Mouse (Mus musculus) forebrain, embryonic 11.5 days (tissue): ENCODE measurements around the gene Piwil1. TPM values are rescaled to one million over a fixed set of nuclear protein-coding genes. Genes with fewer than 3 reads are reported as not detected.

ENCODE experiments used
- ATAC-seq: fragments of 200-750 bp; cut with Nextera tagmentation; replicated peaks from 2 replicates; pipeline ENCODE4 v1.8.0; 2017; ENCODE audit warnings: moderate TSS enrichment; ENCODE audit not compliant: low FRiP score
- DNase-seq: peaks from one replicate; pipeline ENCODE4 v3.0.0-alpha.2; 2017; ENCODE audit warnings: low spot score
- H3K27ac ChIP-seq: fragments of 300-500 bp; sonication (generic); 2 replicates; pipeline ENCODE4 v1.5.1; 2014; ENCODE audit warnings: low read depth, low read length
- H3K27me3 ChIP-seq: fragments of 300-500 bp; sonication (generic); 2 replicates; pipeline ENCODE4 v1.6.1; 2014; ENCODE audit warnings: mild to moderate bottlenecking, low read length, mixed read lengths; ENCODE audit not compliant: control insufficient read depth, insufficient read depth
- H3K36me3 ChIP-seq: fragments of 300-500 bp; sonication (generic); 2 replicates; pipeline ENCODE4 v1.6.1; 2014; ENCODE audit warnings: mild to moderate bottlenecking, low read length, moderate library complexity, mixed read lengths; ENCODE audit not compliant: control insufficient read depth, insufficient read depth
- H3K4me1 ChIP-seq: fragments of 300-500 bp; sonication (generic); replicated peaks from 2 replicates; pipeline ENCODE4 v1.6.1; 2014; ENCODE audit warnings: low read length, mixed read lengths; ENCODE audit not compliant: control insufficient read depth, insufficient read depth
- H3K4me2 ChIP-seq: fragments of 300-500 bp; sonication (generic); 2 replicates; pipeline ENCODE4 v1.6.1; 2014; ENCODE audit warnings: low read depth, mild to moderate bottlenecking, low read length, moderate library complexity, mixed read lengths; ENCODE audit not compliant: severe bottlenecking
- H3K4me3 ChIP-seq: fragments of 300-500 bp; sonication (generic); 2 replicates; pipeline ENCODE4 v1.5.1; 2014; ENCODE audit warnings: low read depth, low read length
- H3K9ac ChIP-seq: fragments of 300-500 bp; sonication (generic); 2 replicates; pipeline ENCODE4 v1.6.1; 2014; ENCODE audit warnings: low read length
- H3K9me3 ChIP-seq: fragments of 300-500 bp; sonication (generic); 2 replicates; pipeline ENCODE4 v1.6.1; 2016; ENCODE audit warnings: low read length, mixed read lengths; ENCODE audit not compliant: control insufficient read depth
- WGBS: fragments of 180-500 bp; shearing (Covaris S2); extraction: QIAGEN DNeasy Blood & Tissue Kit; methylation state at CpG from one replicate; pipeline ENCODE4 v1.1.7; 2014; 5-methylcytosine and 5-hydroxymethylcytosine counted together
- polyA plus RNA-seq: library from polyadenylated mRNA; unstranded; fragments of >200 nt; fragmentation: Nextera tagmentation; extraction: Ambion mirVana; gene quantifications from 2 replicates; pipeline ENCODE4 v1.2.1, GENCODE M21; 2014

Piwil1 gene
- polyA plus RNA-seq: not detected in 2 replicates

DNA sequence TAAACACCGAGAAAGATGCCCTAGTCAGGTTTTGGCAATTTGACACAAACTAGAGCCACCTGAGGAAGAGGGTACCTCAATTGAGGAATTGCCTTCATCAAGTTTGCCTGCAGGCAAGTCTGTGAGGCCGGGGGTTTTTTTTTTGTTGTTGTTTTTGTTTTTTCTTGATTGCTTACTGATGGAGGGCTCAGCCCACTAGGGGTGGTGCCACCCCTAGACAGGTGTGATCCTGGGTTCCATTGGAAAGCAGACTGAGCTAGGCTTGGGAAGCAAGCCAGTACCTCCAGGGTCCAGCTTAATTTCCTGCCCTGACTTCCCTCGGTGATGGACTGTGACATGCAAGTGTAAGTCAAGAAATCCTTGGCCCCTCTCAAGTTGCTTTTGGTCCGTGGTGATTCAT, at the start of gene Piwil1:
Gene Piwil1 (plus strand): TSS at position 301 of the 400 bp plus-strand sequence.
- Histone ChIP-seq H3K9ac (no peak within 1 kb of the TSS), H3K27me3 (no peaks in the 10 kb centered on the region), H3K4me1 (0 out of 2 replicates have a peak, but pooled peaks cover 1% of the 10 kb centered on the region), H3K27ac (no peak within 1 kb of the TSS), H3K4me2 (no peak within 1 kb of the TSS), H3K4me3 (no peak within 1 kb of the TSS), H3K36me3 (no peaks in the 10 kb centered on the region), H3K9me3 (no peaks in the 10 kb centered on the region)
- 82% methylated on average over 4 of the region's 4 CpGs for WGBS
- DNase-seq (no peak), ATAC-seq (no peak)

DNA sequence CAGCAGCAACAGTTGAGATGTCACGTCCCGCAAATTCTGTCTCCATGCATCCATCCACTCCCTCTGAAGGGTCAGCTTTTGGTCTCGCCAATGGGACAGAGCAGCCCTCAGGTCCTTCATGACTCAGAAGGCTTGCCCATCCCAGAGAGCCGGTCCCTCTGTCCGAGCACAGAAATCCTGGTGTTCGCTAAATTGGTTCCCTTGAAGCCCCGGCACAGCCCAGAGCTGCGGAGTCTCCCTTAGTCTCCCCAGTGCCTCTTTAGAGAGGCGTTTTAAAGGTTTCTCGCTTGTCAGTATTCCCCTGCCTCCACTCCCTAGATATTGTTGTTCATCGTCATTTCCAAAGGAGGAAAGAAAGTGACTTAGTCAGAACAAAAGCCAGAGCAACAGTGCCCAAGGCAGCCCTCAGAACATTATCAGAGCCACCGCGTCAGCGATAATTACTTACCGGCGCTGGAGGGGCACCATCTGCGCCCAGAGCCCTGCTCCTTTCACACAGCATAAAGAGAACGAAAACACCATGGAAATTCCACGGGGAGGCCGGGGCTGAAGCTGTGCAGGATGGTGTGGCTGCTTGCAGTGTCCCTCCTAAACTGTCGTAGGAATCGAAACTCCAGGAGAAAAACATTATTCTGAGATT, 45.7 kb upstream of the Piwil1 start:
- ATAC-seq (no peak), DNase-seq (no peak)
- Histone ChIP-seq H3K4me1 (no peaks in the 10 kb centered on the region; the same call in 1 of the 2 replicates), H3K36me3 (no peaks in the 10 kb centered on the region), H3K27me3 (no peaks in the 10 kb centered on the region), H3K4me3 (no peak overlapping the region), H3K9ac (no peak overlapping the region), H3K9me3 (no peaks in the 10 kb centered on the region), H3K27ac (no peak overlapping the region), H3K4me2 (peak overlapping the region; percentile 20; the same call in 1 of the 2 replicates)
- WGBS: 47% methylated on average over 22 of the region's 22 CpGs

DNA sequence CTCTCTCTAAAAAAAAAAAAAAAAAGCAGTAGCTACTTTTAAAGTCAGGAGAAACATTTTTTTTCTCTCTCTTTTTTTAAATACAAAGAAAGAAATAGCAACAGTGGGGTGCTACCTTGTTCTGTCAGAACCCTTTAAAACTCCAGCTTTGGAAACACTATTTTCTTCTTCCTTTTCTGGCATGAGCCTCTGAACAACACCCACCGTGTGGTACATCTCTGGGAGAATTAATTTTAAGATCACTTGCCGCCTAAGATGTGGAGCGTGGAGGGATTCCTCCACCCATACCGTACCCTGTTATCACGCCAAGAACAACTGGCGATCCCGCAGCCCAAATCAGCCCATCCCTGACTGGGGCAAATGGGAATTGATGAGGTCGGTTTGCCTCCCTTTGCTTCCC, 42.2 kb upstream of the Piwil1 start:
- 58% methylated on average over 8 of the region's 8 CpGs for WGBS
- Histone ChIP-seq H3K4me1 (no peaks in the 10 kb centered on the region; the same call in 1 of the 2 replicates), H3K4me3 (no peak overlapping the region), H3K27me3 (no peaks in the 10 kb centered on the region), H3K36me3 (no peaks in the 10 kb centered on the region), H3K27ac (no peak overlapping the region), H3K4me2 (no peak overlapping the region), H3K9ac (no peak overlapping the region), H3K9me3 (peaks cover 3% of the 10 kb centered on the region; the same call in 1 of the 2 replicates)
- DNase-seq (no peak), ATAC-seq (no peak)

DNA sequence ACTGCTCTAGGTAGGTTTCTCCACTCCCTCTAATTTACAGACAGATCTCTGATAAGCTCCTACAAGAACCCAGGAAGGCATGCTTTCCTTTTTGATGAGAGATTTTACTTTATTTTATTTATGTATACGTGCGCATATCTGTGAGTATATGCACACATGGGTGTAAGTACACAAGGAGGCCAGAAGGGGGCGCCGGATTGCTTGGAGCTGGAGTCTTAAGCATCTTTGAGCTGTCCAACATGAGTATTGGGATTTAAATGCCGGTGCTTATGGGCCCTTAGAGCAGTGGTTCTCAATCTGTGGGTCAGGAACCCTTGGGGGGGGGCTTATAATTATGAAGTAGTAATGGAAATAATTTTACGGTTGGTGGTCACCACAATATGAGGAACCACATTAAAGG, 39.4 kb upstream of the Piwil1 start:
- Histone ChIP-seq H3K9me3 (peaks cover 3% of the 10 kb centered on the region; the same call in 1 of the 2 replicates), H3K27me3 (no peaks in the 10 kb centered on the region), H3K4me3 (no peak overlapping the region), H3K4me2 (no peak overlapping the region), H3K27ac (no peak overlapping the region), H3K9ac (no peak overlapping the region), H3K4me1 (no peaks in the 10 kb centered on the region), H3K36me3 (no peaks in the 10 kb centered on the region)
- DNase-seq (no peak), ATAC-seq (no peak)
- WGBS: 97% methylated on average over 6 of the region's 6 CpGs

DNA sequence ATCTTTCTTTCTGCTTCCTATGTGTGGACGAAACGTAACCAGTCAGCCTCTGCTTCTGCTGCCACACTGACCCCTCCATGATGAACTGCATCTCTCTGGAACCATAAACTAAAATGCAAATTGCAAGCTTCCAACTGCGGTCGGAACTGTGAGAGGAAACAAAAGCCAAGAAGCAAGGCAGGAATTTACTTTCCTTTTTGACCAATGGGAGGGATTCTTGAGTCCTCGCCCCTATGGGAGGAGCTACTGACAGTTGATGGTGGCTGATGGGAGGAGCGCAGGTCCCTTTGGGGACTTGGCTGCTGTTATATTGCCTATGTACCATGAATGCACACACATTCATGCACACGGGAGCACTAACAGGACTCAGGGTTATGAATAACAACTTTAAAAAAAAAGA, 38.3 kb upstream of the Piwil1 start:
- Histone ChIP-seq H3K27ac (no peak overlapping the region), H3K27me3 (no peaks in the 10 kb centered on the region), H3K4me2 (no peak overlapping the region), H3K4me1 (no peaks in the 10 kb centered on the region), H3K36me3 (no peaks in the 10 kb centered on the region), H3K4me3 (no peak overlapping the region), H3K9ac (no peak overlapping the region), H3K9me3 (peaks cover 3% of the 10 kb centered on the region; the same call in 1 of the 2 replicates)
- no peak for ATAC-seq
- 82% methylated on average over 7 of the region's 7 CpGs for WGBS
- no peak for DNase-seq

DNA sequence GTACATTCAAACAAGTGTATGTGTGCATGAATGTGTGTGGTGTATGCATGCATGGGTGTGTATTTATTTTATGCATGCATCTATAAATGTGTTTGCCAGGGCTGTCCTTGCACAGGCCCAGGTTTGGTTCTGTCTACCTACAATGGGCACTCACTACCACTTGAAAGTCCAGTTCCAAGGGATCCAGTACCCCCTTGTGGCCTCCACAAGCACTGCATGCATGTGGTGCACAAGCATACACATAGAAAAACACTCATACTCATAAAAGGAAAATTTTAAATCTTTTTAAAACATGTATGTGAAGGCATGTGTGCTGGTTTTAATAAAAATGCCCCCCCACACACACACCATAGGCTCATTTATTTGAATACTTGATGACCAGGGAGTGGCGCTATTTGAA, 37.3 kb upstream of the Piwil1 start:
- Histone ChIP-seq H3K4me1 (no peaks in the 10 kb centered on the region), H3K9ac (no peak overlapping the region), H3K27me3 (no peaks in the 10 kb centered on the region), H3K27ac (no peak overlapping the region), H3K4me2 (no peak overlapping the region), H3K4me3 (no peak overlapping the region), H3K9me3 (peaks cover 3% of the 10 kb centered on the region; the same call in 1 of the 2 replicates), H3K36me3 (no peaks in the 10 kb centered on the region)
- no peak for DNase-seq
- 88% methylated on average over 1 of the region's 1 CpGs for WGBS
- ATAC-seq: no peak

DNA sequence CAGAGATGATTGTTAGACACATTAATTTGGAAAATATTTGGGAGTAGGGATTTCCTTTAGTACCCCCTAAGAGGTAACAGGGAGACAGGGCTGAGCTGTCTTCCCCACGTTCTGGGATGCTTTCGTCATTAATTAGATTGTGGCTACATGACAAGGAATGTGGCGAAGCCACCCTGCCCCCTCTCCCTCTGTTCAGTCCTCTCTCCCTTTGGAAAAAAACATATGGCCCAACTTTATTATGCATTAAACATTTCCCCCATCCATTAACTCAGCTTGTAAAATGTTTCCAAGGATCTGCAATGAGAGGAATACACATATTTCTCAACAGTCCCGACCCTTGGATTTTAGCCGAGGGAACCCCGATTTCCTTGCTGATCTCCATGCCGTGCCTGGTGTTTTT, 35.0 kb upstream of the Piwil1 start:
- Histone ChIP-seq H3K4me2 (no peak overlapping the region), H3K36me3 (no peaks in the 10 kb centered on the region), H3K27me3 (no peaks in the 10 kb centered on the region), H3K4me3 (no peak overlapping the region), H3K9ac (no peak overlapping the region), H3K4me1 (no peaks in the 10 kb centered on the region), H3K9me3 (peaks cover 3% of the 10 kb centered on the region; the same call in 1 of the 2 replicates), H3K27ac (no peak overlapping the region)
- ATAC-seq (no peak), DNase-seq (no peak)
- 70% methylated on average over 7 of the region's 7 CpGs for WGBS

DNA sequence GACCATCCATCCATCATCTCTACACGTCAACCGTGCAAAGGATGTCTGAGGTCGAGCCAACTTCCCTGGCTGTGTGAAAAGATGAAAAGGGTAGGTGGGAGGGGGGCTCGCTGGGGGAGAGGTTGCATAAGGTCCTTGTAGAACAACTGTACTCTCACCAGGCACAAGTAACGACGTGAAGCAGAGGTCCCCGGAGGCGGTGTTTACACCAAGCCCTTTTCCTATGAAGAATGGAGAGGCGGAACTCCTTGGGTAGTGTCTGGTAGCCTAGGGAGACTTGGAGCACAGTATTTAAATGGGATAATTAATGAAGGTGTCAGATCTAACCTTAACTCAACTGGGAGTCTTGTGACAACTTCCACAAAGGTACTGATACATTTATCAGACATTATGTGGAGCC, 28.2 kb upstream of the Piwil1 start:
- 79% methylated on average over 9 of the region's 9 CpGs for WGBS
- no peaks in the 10 kb centered on the region for H3K4me1 ChIP-seq
- no peaks in the 10 kb centered on the region for H3K9me3 ChIP-seq
- ATAC-seq: no peak
- H3K27ac ChIP-seq: no peak overlapping the region
- no peak overlapping the region for H3K4me2 ChIP-seq
- H3K4me3 ChIP-seq: no peak overlapping the region
- no peaks in the 10 kb centered on the region for H3K27me3 ChIP-seq
- DNase-seq: no peak
- no peak overlapping the region for H3K9ac ChIP-seq
- no peaks in the 10 kb centered on the region for H3K36me3 ChIP-seq

DNA sequence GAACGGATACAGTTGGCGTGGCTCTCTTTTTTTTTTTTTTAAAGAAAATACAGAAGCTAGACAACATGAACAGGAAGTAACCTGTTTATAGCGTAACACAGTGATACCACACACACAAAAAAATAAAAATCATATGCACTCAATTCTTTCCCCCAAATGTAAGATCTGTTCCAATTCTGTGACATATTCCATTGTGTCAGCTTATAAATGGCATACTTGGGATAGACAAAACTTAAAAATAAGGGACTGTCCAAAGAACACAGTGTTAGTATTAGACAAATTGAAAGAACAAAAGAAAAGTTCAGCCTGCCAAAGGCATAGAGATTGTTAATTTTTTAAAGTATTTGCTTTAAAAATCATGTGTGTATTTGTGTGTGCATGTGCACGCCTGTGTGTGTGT, 25.0 kb upstream of the Piwil1 start:
- Histone ChIP-seq H3K9ac (no peak overlapping the region), H3K27ac (no peak overlapping the region), H3K4me3 (no peak overlapping the region), H3K9me3 (no peaks in the 10 kb centered on the region), H3K36me3 (no peaks in the 10 kb centered on the region), H3K4me2 (no peak overlapping the region), H3K27me3 (no peaks in the 10 kb centered on the region), H3K4me1 (no peaks in the 10 kb centered on the region)
- WGBS: 97% methylated on average over 4 of the region's 4 CpGs
- DNase-seq: no peak
- no peak for ATAC-seq
